Mouse (Mus musculus): ENCODE results near the gene Gnaq. TPM values are rescaled to one million over a fixed set of nuclear protein-coding genes. Genes with fewer than 3 reads are reported as not detected.

Gene Gnaq
- polyA plus RNA-seq, 1 experiment: 56.2 TPM

DNA sequence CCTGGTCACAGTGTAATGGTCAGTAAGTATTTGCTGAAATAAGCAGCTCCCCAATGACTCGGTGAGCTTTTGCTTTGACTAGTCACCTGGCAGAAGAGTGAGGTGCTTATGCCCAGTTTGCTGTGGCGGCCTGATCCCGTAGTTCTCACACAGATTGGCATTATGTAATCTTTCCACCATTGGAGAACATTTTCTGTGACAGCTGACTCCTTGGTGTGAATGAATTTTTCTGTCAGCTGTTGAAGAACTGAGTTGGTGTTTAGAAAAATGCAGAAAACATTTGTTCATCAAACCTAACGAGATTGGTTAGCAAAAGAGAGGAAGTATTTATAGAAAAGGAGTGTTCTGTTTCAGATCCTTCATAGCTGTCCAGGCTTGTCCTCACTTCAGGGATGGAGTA, 34.6 kb downstream of the Gnaq start:
- Histone ChIP-seq H3K27me3 (ENCODE audit: control insufficient read depth, insufficient read depth, low read length) (no peaks in the 10 kb centered on the region), H3K27ac (ENCODE audit: insufficient read depth, low read length) (no peak overlapping the region), H3K4me1 (ENCODE audit: control insufficient read depth, insufficient read depth, low read length) (peaks cover 13% of the 10 kb centered on the region), H3K4me3 (replicated peaks; ENCODE audit: insufficient read depth, low read depth, low read length) (no peak overlapping the region)
- peak; percentile 68 to 89 for DNase-seq
- WGBS: 4% methylated on average over 4 of the region's 4 CpGs
- no peak for TF ChIP-seq CTCF (IDR thresholded peaks at IDR 0.05; ENCODE audit: borderline replicate concordance, insufficient read depth, low read depth, low read length)
- TF ChIP-seq POLR2A (IDR thresholded peaks at IDR 0.05; ENCODE audit: borderline replicate concordance, insufficient read depth, low read length): no peak

DNA sequence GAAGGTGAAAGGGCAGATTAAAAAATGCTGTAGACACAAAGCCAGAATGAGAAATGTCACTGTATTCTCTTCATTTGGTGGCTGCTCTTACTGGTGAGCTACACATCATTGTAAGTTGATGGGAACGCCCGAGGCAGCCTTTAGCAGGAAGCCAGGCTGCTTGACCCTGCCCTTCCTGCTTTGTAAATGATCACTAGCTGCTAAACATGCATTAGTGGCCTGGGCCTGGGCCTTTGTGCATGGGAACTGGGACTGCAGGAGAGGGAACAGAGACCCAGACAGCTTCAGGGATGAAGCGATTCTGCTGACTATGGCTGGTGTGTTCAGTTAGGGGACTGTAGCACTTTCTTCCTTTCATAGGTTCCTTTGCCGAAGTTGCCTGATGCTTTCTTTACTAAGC, 35.6 kb downstream of the Gnaq start:
- TF ChIP-seq POLR2A (IDR thresholded peaks at IDR 0.05; ENCODE audit: borderline replicate concordance, insufficient read depth, low read length): no peak
- TF ChIP-seq CTCF (IDR thresholded peaks at IDR 0.05; ENCODE audit: borderline replicate concordance, insufficient read depth, low read depth, low read length): no peak
- WGBS: 74% methylated on average over 4 of the region's 4 CpGs
- Histone ChIP-seq H3K27ac (ENCODE audit: insufficient read depth, low read length) (peak overlapping the region; percentile 33; the same call in 1 of the 2 replicates), H3K4me1 (ENCODE audit: control insufficient read depth, insufficient read depth, low read length) (peaks cover 17% of the 10 kb centered on the region), H3K4me3 (replicated peaks; ENCODE audit: insufficient read depth, low read depth, low read length) (no peak overlapping the region), H3K27me3 (ENCODE audit: control insufficient read depth, insufficient read depth, low read length) (no peaks in the 10 kb centered on the region)
- DNase-seq: no peak

DNA sequence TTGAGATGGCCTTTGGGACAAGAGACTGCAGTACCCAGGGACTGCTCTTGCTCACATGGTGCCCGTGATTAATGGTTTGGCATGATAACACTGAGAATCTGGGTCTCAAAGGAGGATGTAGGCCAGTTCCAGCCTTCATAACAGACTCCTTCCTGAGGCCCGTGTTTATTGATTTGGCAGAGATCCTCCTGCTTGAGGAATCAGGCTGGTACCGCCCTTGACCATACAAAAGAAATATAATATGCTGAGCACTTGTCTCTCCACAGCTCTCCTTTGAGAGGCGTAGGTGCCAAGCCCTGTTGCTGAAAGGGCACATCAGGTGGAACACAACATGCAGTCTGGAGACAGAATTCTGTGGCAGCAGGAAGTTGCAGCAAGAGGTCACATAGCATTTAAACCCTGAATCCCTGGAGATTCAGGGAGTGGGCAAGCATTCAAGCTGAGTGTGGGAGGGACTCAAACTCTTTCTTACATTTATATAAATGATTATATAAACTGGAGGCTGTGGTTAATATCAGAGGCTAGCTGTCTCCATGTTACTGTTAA, 36.1 kb downstream of the Gnaq start:
- WGBS: 9% methylated on average over 4 of the region's 4 CpGs
- TF ChIP-seq CTCF (IDR thresholded peaks at IDR 0.05; ENCODE audit: borderline replicate concordance, insufficient read depth, low read depth, low read length) (no peak), POLR2A (IDR thresholded peaks at IDR 0.05; ENCODE audit: borderline replicate concordance, insufficient read depth, low read length) (no peak)
- Histone ChIP-seq H3K27ac (ENCODE audit: insufficient read depth, low read length) (no peak overlapping the region; the same call in 1 of the 2 replicates), H3K4me1 (ENCODE audit: control insufficient read depth, insufficient read depth, low read length) (peaks cover 21% of the 10 kb centered on the region), H3K4me3 (replicated peaks; ENCODE audit: insufficient read depth, low read depth, low read length) (no peak overlapping the region), H3K27me3 (ENCODE audit: control insufficient read depth, insufficient read depth, low read length) (no peaks in the 10 kb centered on the region)
- peak; percentile 45 to 65 for DNase-seq

GRCm38 (mm10) chr19:16170724-16171123, 38.1 kb downstream of the Gnaq start:
- Histone ChIP-seq H3K4me1 (ENCODE audit: control insufficient read depth, insufficient read depth, low read length) (peaks cover 23% of the 10 kb centered on the region), H3K27ac (ENCODE audit: insufficient read depth, low read length) (no peak overlapping the region), H3K4me3 (replicated peaks; ENCODE audit: insufficient read depth, low read depth, low read length) (no peak overlapping the region), H3K27me3 (ENCODE audit: control insufficient read depth, insufficient read depth, low read length) (no peaks in the 10 kb centered on the region)
- no peak for DNase-seq
- WGBS: 79% methylated on average over 3 of the region's 3 CpGs
- no peak for TF ChIP-seq POLR2A (IDR thresholded peaks at IDR 0.05; ENCODE audit: borderline replicate concordance, insufficient read depth, low read length)
- TF ChIP-seq CTCF (IDR thresholded peaks at IDR 0.05; ENCODE audit: borderline replicate concordance, insufficient read depth, low read depth, low read length): no peak

DNA sequence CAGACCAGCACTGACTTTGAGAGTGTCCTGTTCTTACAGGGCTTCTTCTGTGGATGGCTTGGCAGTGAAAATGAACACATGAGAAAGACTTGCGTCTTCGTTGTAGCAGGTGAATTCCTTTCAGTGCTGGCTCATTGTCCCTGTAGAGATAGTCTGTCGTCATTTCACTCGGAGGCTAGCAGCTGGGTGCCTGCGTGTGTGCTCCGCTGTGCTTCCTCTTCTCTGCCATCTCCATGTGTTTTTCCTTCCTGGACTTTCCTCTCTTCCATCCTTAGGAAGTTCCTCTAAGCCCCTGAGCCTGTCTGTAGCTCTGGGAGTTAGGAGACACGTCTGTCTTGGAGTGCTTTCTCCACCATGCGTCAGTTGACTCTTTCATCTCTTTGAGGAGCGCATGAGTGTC, 41.1 kb downstream of the Gnaq start:
- Histone ChIP-seq H3K27ac (ENCODE audit: insufficient read depth, low read length) (no peak overlapping the region), H3K4me1 (ENCODE audit: control insufficient read depth, insufficient read depth, low read length) (peaks cover 18% of the 10 kb centered on the region), H3K4me3 (replicated peaks; ENCODE audit: insufficient read depth, low read depth, low read length) (no peak overlapping the region), H3K27me3 (ENCODE audit: control insufficient read depth, insufficient read depth, low read length) (no peaks in the 10 kb centered on the region)
- 31% methylated on average over 9 of the region's 9 CpGs for WGBS
- TF ChIP-seq CTCF (IDR thresholded peaks at IDR 0.05; ENCODE audit: borderline replicate concordance, insufficient read depth, low read depth, low read length): no peak
- no peak for TF ChIP-seq POLR2A (IDR thresholded peaks at IDR 0.05; ENCODE audit: borderline replicate concordance, insufficient read depth, low read length)
- DNase-seq: no peak

DNA sequence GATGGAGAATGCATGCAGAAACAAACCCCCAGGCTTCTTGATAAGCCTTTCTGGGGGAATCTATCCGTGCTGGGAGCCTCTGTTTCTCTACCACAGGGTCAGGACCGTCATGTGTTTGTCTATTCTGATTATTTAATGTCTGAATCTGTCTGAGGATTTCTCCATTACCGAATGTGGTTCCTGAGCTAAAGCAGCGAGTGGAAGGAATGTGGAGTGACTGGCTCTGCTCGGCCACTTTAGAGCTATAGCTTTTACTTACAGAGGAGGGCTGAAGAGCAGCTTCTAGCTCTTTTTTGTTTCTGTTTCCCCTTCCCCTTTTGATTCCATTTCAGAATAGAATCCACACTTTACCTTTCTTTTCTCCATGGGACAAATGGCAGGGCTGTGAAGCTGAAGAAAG, 43.8 kb downstream of the Gnaq start:
- no peaks in the 10 kb centered on the region for H3K27me3 ChIP-seq (ENCODE audit: control insufficient read depth, insufficient read depth, low read length)
- no peak for TF ChIP-seq CTCF (IDR thresholded peaks at IDR 0.05; ENCODE audit: borderline replicate concordance, insufficient read depth, low read depth, low read length)
- TF ChIP-seq POLR2A (IDR thresholded peaks at IDR 0.05; ENCODE audit: borderline replicate concordance, insufficient read depth, low read length): no peak
- H3K4me3 ChIP-seq (replicated peaks; ENCODE audit: insufficient read depth, low read depth, low read length): no peak overlapping the region
- no peak for DNase-seq
- H3K27ac ChIP-seq (ENCODE audit: insufficient read depth, low read length): no peak overlapping the region
- H3K4me1 ChIP-seq (ENCODE audit: control insufficient read depth, insufficient read depth, low read length): peaks cover 20% of the 10 kb centered on the region
- WGBS: 79% methylated on average over 5 of the region's 5 CpGs

- Histone ChIP-seq H3K27me3 (ENCODE audit: control insufficient read depth, insufficient read depth, low read length) (no peaks in the 10 kb centered on the region), H3K27ac (ENCODE audit: insufficient read depth, low read length) (no peak overlapping the region), H3K4me3 (replicated peaks; ENCODE audit: insufficient read depth, low read depth, low read length) (no peak overlapping the region), H3K4me1 (ENCODE audit: control insufficient read depth, insufficient read depth, low read length) (peaks cover 20% of the 10 kb centered on the region)
- 93% methylated on average over 8 of the region's 8 CpGs for WGBS
- DNase-seq: no peak
- no peak for TF ChIP-seq POLR2A (IDR thresholded peaks at IDR 0.05; ENCODE audit: borderline replicate concordance, insufficient read depth, low read length)
- no peak for TF ChIP-seq CTCF (IDR thresholded peaks at IDR 0.05; ENCODE audit: borderline replicate concordance, insufficient read depth, low read depth, low read length)
These were observed 44.6 kb downstream of the Gnaq start for GRCm38 (mm10) chr19:16177139-16177727.

DNA sequence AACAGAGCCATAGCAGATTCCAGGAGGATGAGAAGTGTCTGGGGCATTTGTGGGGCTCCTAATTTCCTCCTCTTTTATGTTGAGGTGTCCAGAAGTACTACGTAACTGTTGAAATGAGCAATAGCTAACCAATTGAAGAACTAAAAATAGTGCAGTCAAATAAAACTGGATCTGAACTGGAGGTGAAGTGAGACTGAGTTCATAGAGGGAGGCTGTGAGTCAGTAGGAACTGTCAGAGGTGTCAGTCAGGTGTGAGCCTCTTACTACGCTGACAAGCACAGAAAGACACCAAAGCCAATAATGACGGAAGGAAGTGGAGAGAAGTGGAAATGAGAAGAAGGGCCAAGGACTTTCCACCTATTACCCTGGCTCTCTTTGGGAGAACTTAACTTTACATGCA, 48.6 kb downstream of the Gnaq start:
- WGBS: 67% methylated on average over 3 of the region's 3 CpGs
- no peak overlapping the region for H3K4me3 ChIP-seq (replicated peaks; ENCODE audit: insufficient read depth, low read depth, low read length)
- no peak for DNase-seq
- no peak overlapping the region for H3K27ac ChIP-seq (ENCODE audit: insufficient read depth, low read length)
- TF ChIP-seq CTCF (IDR thresholded peaks at IDR 0.05; ENCODE audit: borderline replicate concordance, insufficient read depth, low read depth, low read length) (no peak), POLR2A (IDR thresholded peaks at IDR 0.05; ENCODE audit: borderline replicate concordance, insufficient read depth, low read length) (no peak)
- H3K4me1 ChIP-seq (ENCODE audit: control insufficient read depth, insufficient read depth, low read length): peaks cover 12% of the 10 kb centered on the region
- no peaks in the 10 kb centered on the region for H3K27me3 ChIP-seq (ENCODE audit: control insufficient read depth, insufficient read depth, low read length)
